Mouse (Mus musculus): Measurements from ENCODE around the gene Trpv4.

Gene Trpv4

DNA sequence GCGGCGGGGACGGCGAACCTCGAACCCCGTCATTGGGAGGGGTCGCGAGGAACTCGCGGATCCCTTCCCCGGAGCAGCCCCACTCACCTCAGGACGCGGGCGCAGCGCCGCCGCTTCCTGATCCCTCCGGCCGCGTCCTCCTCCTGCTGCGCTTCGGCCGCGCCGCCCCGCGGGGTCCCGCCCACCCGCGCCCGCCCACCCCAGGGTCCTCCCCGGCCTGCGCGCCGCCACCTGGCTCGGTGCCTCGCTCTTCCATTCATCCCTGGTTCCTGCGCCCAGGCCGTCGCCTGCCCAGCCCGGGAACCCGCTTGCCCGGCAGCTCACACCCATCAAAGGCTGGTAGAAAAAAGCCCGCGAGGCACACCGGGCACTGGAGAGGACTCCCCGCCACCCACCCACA is at the start of gene Trpv4:
TSS of gene Trpv4 (minus strand) at position 167 of the 400 bp plus-strand sequence.
- no peak for DNase-seq (ENCODE audit: low spot score)

DNA sequence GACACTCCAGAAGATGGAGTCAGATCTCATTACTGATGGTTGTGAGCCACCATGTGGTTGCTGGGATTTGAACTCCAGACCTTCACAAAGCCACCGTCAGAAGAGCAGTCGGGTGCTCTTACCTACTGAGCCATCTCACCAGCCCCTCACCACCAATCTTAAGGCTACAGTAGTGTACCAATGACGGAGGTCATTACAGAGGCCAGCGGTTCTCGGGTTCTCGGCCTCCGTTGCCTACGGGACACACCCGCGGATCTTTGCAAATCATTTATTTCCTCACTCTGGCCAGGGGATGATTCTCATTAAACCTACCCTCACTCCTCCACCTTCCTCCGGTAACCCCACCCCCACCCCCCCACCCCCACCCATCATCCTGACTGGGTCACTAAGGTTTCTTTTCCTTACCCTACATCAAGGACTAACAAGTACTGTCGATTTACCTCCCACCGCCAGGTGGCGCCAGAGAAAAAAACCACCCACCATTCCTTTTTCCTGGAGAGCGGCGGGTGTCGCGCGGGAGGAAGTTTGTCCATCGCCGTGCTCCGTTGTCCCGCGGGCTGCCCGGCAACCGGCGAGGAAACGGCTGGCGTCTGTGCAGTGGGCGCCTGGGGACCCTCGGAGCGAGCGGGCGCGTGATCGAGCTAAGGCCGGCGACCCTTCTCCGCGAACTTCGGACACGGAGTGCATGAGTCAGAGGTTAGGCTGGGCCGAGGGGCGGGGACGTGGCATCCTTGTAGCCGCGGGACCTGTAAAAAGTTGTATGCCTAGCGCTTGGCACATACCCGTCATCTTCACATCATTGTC is 49.2 kb upstream of the Trpv4 start, which contains the start of gene Tchp:
TSS of gene Tchp (plus strand) at position 496 of the 804 bp plus-strand sequence.
- peak; percentile 87 for DNase-seq (ENCODE audit: low spot score)

DNA sequence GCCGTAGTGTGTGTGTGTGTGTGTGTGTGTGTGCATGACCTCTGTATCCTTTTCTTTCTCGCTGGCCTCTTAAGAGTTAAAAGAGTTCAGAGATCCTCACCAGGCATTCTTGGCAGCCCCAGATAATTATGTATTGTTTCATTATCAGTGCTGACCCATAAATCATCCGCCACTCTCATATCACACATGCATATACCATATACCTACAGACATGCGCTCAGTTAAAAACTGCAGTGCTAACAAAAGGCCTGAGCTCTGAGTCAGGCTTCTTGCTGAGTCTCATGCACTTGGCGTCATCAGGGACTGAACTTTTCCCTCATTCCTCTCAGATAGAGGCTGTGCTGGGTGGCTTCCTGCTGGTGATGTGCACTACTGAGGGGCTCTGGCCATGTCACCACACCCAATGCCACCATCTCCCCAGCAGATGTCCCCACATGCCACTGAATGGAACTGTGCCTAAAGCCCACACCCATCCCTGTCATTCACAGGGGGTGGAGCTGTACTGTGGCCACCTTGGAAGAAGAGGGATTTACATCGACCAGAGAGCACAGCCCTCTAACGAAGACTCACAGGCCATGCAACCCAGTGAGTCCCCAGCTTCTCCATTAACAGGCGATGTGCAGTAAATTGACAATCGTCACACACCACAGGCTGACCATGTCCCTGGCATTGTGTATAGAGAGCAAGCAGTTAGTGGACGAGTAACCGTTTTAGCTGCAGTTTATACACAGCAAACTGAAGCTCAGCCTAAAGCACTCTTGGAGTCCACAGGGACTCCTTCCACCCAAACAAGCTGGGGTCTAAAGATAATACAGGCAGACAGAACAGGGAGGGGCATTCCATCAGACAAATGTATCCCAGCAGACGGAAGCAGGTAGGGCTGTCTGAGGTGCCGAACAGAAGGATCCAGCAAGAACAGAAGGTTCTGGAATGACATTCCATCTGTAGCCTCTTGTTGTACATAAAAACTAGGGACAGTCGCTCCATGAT is 44.5 kb upstream of the Trpv4 start:
- DNase-seq (ENCODE audit: low spot score) = no peak

DNA sequence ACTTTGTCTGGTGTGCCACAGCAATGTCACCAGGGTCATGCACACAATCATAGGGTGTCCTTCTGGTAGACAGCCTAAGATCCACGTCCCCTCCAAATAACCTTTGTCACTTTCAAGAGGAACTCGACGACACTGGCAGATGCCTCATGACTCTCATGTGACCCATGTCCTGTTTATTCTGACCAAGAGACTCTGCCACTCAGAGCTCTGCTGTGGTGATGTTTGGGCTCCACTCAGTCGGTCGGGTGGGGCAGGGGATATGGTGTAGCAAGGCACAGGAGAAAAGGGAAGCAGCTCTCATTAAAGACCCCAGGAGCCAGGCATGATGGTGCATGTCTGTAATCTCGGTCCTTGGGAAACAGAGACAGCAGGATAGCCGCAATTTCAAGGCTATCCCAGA is 40.8 kb upstream of the Trpv4 start:
- DNase-seq (ENCODE audit: low spot score) = no peak

DNA sequence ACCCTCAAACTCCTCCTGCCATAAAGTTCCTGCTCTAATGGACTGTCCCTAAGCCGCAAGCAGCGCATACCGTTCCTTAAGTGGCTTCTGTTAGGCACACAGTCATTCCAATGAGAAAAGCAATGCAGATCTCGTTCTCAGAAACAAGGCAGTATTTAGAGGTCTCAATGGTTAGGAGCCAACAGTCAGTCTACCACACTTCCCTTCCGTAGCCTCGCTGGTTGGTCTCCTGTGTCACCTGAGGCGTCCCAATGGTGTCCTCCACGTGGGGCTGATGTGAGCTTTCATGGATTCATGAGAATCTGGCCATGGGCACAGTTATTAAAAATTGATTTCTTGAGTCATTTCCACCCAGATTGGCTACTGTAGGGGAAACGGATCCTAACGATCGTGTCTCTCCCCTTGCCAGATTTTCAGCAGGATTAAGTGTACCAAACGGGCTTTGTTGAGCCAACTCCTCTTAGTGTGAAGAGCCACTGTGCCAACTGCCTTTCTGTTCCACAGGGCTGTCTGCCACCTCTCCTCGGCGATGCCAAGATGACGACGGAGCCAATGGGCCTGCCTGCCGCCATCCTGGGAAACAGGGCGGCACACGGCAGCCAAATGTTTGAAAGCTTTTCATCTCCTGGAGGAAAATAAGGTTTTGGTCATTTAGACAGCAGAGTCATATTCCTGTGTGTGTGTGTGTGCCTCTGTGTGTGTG is 40.0 kb upstream of the Trpv4 start:
- no peak for DNase-seq (ENCODE audit: low spot score)

DNA sequence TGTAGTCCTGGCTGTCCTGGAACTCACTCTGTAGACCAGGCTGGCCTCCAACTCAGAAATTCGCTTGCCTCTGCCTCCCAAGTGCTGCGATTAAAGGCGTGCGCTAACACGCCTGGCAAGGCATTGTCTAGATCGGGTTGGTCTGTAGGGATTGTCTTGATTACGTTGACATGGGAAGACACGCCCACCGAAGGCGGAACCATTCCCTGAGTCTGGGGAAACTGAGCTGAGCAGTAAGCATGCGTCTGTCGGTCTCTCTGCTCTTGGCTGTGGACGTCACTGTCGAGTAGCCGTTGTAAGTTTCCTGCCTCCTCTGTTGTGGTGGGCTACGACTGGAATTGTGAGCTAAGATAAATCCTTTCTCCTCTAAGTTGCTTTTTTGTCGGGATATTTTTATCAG is 38.7 kb upstream of the Trpv4 start:
- DNase-seq (ENCODE audit: low spot score) = no peak

DNA sequence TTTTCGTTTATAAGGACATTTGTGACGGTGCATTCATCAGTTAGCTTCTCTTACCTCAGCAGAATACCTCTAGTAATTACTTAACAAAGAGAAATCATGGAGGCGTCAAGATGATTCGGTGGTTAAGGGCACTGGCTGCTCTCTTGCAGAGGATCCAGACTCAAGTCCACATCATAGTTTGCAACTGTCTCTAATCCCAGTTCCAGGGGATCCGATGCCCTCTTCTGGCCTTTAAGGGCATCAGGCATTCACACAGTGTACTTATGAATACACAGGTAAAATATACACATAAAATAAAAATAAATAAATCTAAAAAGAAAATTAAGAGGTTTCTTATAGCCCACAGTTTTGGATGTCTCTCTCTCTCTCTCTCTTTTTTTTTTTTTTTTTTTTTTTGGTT is 37.6 kb upstream of the Trpv4 start:
- DNase-seq (ENCODE audit: low spot score) = no peak

DNA sequence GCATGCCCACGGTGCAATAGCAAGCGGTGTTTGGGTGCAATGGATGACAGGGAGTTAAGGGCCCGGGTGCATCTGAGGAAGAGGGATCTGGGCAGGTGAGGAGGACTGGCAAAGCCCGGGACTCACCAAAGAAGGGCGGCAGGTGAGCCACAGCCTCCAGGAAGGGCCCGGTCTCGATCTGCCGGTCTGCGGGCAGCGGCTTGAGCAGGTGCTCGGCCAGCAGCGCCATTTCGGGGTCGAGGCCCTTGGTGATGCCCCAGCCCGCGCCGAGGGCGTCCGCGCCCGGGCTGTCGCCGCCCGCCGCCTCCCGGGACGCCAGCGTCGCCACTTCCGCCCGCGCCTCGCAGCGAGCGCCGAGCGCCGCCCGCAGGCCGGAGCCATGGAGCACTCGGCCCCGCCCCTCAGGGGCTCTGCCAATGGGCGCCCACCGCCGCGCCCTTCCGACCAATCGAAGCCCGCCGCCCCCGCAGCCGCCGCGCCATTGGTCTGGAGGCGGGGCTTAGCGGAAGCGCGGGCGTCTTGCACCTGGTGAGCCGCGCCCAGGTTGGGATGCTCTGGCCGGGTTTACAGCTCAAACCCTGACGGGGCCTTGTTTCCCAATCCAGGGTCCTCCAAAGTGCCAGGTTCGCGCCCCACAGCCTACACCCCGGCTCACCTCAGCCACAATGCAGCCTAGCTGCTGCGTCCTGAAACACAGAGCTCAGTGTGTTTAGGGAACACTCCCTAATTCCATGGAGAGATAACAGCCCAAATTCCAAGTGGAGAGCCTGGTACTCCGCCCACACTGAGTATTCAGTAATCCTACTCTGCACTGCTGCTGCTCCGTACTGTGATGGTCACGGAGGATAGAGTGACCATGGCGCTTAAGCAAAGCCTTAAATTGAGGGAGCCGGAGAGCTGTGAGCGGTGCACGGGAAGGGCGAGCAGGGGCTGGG is 32.7 kb upstream of the Trpv4 start, which contains the start of gene Gltp:
TSS of gene Gltp (minus strand) at position 352 of the 935 bp plus-strand sequence.
- DNase-seq (ENCODE audit: low spot score) = peak; percentile 94

DNA sequence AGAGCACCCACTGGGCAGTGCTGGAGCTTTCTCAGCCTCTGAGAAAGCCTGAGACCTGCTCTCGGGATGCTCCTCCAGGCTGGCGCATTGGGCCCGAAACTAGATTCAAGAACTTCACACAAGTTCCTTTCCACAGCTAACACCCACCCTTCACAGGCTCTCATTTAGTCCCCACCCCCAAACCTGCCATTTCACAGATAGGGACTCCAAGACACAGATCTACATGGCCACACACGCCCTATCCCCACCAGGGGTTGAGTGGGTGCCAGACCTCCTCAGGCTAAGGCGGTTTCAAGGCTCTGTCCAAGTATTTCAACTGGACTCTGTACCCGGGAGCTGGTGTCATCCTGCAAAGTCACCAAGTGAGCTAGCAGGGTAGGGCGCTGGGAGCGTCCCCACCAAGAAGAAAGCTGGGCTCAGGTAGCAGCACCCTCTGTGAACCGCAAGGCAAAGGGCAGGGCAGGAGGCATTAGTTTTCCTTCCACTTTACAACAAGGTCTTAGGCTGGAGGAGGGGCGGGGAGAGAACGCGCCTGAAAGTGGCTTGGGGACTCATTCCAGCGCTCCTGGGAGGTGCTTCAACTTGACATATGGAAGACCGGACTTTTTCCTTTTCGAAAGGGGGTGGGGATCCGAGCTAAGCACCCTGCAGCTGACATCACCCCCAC is 31.6 kb upstream of the Trpv4 start:
- peak; percentile 36 for DNase-seq (ENCODE audit: low spot score)

DNA sequence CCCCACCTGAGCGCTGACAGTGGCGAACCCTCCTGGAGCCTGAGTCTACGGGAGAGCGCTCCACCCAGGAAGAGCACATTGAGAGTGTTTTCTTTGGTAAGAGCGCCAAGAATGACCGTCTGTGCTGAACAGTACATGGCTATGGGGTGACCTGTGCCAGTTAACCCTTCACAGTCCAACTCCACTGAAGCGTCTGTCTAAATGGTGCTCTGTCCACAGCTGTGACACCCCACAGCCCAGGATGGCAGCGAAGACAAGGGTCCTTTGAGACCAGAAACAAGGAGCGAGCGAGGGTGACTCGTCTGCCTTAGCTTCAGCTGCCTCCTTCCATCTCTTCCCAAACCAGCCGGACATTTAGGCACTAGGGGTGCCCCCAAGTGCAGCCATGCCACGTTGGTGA is 30.5 kb upstream of the Trpv4 start:
- DNase-seq (ENCODE audit: low spot score) = no peak

DNA sequence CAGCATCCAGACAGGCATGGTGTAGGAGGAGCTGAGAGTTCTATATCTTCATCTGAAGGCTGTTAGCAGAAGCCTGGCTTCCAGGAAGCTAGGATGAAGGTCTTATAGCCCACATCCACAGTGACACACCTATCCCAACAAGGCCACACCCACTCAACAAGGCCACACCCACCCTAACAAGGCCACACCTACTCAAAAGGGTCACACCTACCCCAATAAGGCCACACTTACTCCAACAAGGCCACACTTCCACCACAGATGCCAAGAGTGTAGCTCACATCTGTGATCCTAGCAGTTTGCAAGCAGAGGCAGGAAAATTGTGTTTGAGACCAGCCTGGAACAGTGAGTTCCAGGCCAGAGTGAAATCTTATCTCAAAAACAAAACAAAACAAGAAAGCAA is 29.7 kb upstream of the Trpv4 start:
- DNase-seq (ENCODE audit: low spot score) = no peak

DNA sequence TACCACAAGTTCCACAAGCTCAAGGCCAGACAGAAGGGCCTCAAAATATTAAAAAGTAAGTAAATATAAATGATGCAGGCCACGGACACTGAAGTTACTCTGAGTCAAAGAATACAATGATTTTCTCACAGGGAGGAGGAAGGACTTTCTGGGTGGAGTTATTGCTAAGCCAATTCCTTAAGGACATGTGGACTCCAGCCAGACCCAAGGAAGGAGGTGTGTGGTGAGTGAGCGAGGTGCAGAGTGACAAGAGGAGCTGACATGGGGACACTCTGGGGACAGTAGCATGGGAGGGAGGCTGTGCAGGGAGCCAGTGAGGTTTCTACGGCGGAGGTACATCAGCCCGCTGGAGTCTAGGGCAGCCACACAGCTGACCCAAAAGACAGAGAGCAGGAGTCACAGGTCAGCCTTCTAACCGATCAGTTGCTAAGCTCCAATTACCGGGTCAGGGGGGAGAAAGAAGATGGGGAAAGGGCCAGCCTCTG is 28.5 kb upstream of the Trpv4 start:
- DNase-seq (ENCODE audit: low spot score) = no peak

DNA sequence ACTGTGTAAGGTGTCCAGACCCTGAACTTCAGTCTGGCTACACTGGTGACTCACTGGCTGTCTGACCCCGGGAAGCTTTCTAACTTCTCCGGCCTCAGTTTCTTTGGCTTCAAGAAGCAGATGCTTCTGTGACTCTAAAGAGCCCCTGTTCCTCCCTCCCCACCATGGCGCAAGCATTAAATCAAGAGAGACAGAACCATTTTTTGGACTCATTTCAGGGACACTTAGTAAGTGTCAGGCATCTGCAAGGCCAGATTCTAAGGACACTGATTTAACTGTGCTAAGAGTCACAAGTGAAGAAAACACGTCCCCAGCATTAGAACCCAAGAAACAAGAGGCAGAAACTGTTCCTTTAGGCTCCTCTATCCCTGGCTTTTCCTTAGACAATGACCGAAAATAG is 27.8 kb upstream of the Trpv4 start:
- no peak for DNase-seq (ENCODE audit: low spot score)

DNA sequence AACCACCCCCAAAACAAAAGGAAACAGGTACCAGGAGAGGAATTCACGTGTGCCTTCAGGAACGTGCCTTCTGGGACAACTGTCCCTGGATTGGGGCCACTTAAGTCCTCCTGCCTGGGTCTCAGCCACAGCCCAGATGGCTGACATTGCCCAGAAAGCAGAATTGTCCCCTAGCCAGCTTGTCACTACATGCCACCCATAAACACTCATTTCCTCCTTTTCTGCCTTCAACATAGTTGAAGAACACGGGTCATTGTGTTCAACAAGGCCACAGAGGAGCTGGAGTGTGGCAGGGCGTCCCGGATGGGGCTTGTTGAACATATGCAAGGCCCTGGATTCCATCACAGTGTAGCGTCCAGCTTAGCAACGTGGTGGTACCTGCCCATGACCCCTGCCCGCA is 23.5 kb upstream of the Trpv4 start:
- DNase-seq (ENCODE audit: low spot score) = no peak

DNA sequence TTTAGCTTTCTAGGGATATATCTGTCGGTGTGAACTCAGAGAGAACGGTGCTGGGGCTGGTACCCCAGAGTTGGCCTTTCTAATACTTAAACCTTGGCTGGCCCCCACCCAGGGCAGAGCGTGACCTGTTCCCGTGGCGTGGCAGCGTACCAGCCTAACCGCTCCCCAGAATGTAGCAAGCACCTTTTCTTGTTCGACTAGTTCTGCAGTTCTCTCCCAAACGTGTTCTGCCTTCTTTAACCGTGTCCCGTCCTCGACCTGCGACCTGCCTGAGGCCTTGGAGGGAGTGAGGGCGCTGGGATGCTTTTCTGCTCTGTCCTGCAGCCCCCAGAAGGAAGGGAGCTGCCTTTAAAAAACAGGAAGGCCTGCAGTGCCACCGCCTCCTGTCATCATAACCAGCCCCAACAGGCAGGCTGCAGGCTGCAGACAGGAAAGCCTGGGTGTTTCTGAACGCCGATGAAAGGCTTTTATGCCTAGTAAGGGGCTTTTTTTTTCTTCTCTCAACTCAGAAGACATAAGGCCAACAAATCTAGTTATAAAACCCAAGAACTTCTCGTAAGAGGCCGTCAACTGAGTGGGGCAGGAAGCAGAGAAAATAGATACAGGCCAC is 22.6 kb upstream of the Trpv4 start:
- no peak for DNase-seq (ENCODE audit: low spot score)

DNA sequence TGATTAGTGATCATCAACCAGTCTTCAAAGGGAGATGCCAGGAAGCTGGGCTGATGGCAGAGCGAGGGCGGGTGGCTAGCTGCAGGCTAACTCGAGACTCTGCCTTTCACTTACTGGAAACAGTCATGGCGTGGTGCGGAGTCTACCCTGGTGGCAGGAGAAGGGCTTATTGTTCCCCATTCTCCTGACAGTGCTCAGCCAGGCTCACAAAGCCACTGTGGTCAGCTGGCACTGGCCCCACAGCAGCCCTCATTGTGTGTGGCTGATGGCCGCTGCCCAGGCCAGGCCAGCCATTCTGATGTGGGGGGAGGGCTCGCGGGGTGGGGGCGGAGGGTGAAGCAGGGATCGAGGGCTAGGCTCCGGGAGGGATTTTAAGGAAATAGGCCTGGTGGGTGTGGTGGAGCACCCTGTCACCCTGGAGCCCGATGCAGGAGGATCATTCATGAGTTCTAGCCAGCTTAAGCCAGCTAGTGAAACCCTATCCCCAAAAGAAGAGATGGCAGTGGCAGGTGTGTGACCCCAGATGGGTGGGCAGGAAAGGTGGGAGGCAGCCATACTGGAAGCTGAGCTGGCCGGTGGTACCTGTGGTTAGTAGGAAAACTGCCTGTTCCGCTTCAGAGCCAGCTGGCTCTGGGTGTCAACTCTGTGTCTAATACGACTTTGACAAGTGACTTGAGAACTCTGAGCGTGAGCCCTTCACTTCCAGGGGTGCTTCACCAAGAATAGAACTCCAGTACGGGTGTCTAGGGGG is 21.8 kb upstream of the Trpv4 start:
- DNase-seq (ENCODE audit: low spot score) = no peak

DNA sequence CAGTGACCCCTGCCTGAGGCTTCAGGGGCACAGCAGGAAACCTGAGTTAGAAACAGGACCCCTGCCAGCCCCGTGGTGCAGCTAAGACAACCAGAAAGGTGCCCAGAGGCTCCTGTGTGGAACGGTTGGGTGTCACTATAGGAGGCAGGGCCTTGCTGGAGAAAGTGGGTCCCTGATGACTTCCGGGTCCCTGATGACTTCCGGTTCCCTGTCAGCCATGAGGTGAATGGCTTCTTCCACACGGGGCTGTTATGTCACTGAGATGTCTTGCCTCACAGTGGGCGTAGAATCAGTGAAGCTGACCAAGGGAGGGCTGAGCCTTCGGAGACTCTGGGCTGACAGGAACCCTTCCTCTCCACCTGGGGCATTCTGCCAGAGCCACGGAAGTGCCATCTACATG is 16.4 kb upstream of the Trpv4 start:
- no peak for DNase-seq (ENCODE audit: low spot score)

DNA sequence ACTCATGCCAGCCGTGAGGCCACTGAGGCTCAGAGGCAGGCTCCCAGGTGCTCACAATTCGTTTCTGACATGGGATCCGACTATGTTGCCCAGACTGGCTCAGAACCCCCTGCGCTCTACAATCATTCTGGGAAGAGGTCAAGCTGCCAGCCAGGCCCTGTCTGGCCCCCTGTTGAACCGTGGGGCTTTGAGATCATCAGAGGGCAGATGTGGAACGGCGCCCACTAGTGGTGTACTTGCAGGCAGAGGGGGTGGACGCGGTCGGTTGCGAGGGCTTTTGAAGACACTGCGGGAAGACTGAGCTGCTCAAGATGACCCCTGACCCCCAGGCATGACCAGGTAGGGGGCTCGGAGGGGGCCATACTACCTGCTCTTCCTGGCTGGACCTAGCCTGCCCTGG is 14.9 kb upstream of the Trpv4 start:
- no peak for DNase-seq (ENCODE audit: low spot score)

DNA sequence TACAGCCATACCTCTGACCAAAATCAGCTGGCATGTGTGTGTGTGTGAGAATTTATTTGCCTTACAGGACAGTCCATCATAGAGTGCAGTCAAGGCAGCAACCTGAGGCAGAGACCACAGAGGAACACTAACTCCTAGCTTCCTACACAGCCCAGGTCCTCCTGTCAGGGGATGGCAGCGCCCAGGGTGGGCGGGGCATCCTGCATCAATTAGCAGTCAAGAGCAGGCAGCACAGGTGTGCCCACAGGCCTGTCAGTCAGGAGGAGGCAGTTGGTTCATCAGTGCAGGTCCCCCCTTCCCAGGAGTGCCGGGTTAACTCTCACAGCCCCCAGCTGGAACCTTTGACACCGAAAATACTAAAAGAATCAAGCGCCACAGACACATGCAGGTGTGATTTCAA is 10.8 kb upstream of the Trpv4 start:
- DNase-seq (ENCODE audit: low spot score) = no peak

All from spleen, adult 12 weeks (tissue).